Mouse (Mus musculus) kidney, postnatal 0 days (tissue): ENCODE measurements around the gene Adgrg6. TPM values are rescaled to one million over a fixed set of nuclear protein-coding genes. Genes with fewer than 3 reads are reported as not detected.

ENCODE experiments used
- ATAC-seq: fragments of 200-750 bp; cut with Nextera tagmentation; replicated peaks from 2 replicates; pipeline ENCODE4 v1.8.0; 2017; ENCODE audit warnings: low read depth, moderate number of reproducible peaks, moderate TSS enrichment, moderate library complexity; ENCODE audit not compliant: low FRiP score
- DNase-seq: peaks from one replicate; pipeline ENCODE4 v3.0.0-alpha.2; 2016; ENCODE audit warnings: low spot score
- H3K27ac ChIP-seq: fragments of 300-500 bp; sonication (generic); 2 replicates; pipeline ENCODE4 v1.5.1; 2014; ENCODE audit warnings: mild to moderate bottlenecking
- H3K27me3 ChIP-seq: fragments of 300-500 bp; sonication (generic); 2 replicates; pipeline ENCODE4 v1.6.1; 2014; ENCODE audit warnings: low read length, mixed read lengths; ENCODE audit not compliant: insufficient read depth
- H3K36me3 ChIP-seq: fragments of 300-500 bp; sonication (generic); 2 replicates; pipeline ENCODE4 v1.6.1; 2014; ENCODE audit warnings: low read length, mixed read lengths; ENCODE audit not compliant: insufficient read depth
- H3K4me1 ChIP-seq: fragments of 300-500 bp; sonication (generic); replicated peaks from 2 replicates; pipeline ENCODE4 v1.6.1; 2014; ENCODE audit warnings: antibody characterized with exemption, low read length, mixed read lengths; ENCODE audit not compliant: insufficient read depth
- H3K4me2 ChIP-seq: fragments of 300-500 bp; sonication (generic); 2 replicates; pipeline ENCODE4 v1.6.1; 2014; ENCODE audit warnings: mild to moderate bottlenecking, low read length, moderate library complexity, mixed read lengths
- H3K4me3 ChIP-seq: fragments of 300-500 bp; sonication (generic); replicated peaks from 2 replicates; pipeline ENCODE4 v1.5.1; 2014; ENCODE audit warnings: low read depth, low read length
- H3K9ac ChIP-seq: fragments of 300-500 bp; sonication (generic); 2 replicates; pipeline ENCODE4 v1.6.1; 2014; ENCODE audit warnings: low read depth, low read length
- H3K9me3 ChIP-seq: fragments of 300-500 bp; sonication (generic); replicated peaks from 2 replicates; pipeline ENCODE4 v1.6.1; 2016; ENCODE audit warnings: low read length, inconsistent platforms, mixed read lengths
- CTCF ChIP-seq: IDR thresholded peaks from 2 replicates; pipeline ENCODE4 v1.5.1; 2016; ENCODE audit warnings: antibody characterized with exemption, low read depth, mild to moderate bottlenecking, moderate library complexity
- WGBS: fragments of 180-500 bp; shearing (Covaris S2); extraction: QIAGEN DNeasy Blood & Tissue Kit; methylation state at CpG from one replicate; pipeline ENCODE4 v1.1.7; 2014; 5-methylcytosine and 5-hydroxymethylcytosine counted together
- polyA plus RNA-seq: library from polyadenylated mRNA; unstranded; fragments of >200 nt; fragmentation: Nextera tagmentation; extraction: Ambion mirVana; gene quantifications from 2 replicates; pipeline ENCODE4 v1.2.1, GENCODE M21; 2015

Adgrg6 gene
- polyA plus RNA-seq, 1 experiment from 2014 or later = 3.8 TPM

- DNase-seq = no peak
- H3K4me1 ChIP-seq = no peaks in the 10 kb centered on the region
- ATAC-seq = no peak
- H3K9me3 ChIP-seq = no peaks in the 10 kb centered on the region
- WGBS = 86% methylated on average over 5 of the region's 5 CpGs
- no peak overlapping the region for H3K4me2 ChIP-seq
- no peaks in the 10 kb centered on the region for H3K27me3 ChIP-seq
- no peak overlapping the region for H3K4me3 ChIP-seq
- no peak for TF ChIP-seq CTCF
- H3K9ac ChIP-seq = no peak overlapping the region
- no peak overlapping the region for H3K27ac ChIP-seq
- no peaks in the 10 kb centered on the region for H3K36me3 ChIP-seq
These were observed 159.9 kb downstream of the Adgrg6 start for GRCm38 (mm10) chr10:14385574-14385973.

GRCm38 (mm10) chr10:14365065-14365589 is 180.3 kb downstream of the Adgrg6 start:
- Histone ChIP-seq H3K9me3 (no peaks in the 10 kb centered on the region), H3K27me3 (no peaks in the 10 kb centered on the region), H3K4me2 (no peak overlapping the region), H3K4me3 (no peak overlapping the region), H3K27ac (no peak overlapping the region), H3K36me3 (no peaks in the 10 kb centered on the region), H3K9ac (no peak overlapping the region), H3K4me1 (no peaks in the 10 kb centered on the region)
- no peak for ATAC-seq
- WGBS = 63% methylated on average over 1 of the region's 1 CpGs
- no peak for DNase-seq
- no peak for TF ChIP-seq CTCF

DNA sequence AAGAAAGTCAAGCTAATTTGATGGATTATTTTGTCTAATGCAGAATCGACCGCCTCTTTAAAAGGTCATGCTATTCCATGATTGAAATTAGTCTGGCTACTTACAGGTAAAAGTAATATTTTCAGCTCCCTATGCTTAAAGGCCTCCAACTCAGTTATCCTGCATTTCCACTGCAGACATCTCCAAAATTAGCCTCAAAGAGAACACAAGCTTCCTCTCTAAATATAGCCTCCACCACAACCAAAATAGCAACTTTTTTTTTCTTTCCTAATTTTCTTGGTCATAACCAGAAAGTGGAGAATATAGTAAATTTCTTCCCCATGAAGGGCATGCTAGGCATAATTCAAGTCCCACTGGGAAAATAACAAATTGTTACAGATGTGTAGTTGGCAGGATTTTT is 182.2 kb downstream of the Adgrg6 start:
- no peaks in the 10 kb centered on the region for H3K4me1 ChIP-seq
- ATAC-seq (no peak), DNase-seq (no peak)
- H3K9ac ChIP-seq = no peak overlapping the region
- no peak overlapping the region for H3K27ac ChIP-seq
- no peaks in the 10 kb centered on the region for H3K9me3 ChIP-seq
- no peaks in the 10 kb centered on the region for H3K36me3 ChIP-seq
- WGBS = 92% methylated on average over 2 of the region's 2 CpGs
- no peaks in the 10 kb centered on the region for H3K27me3 ChIP-seq
- TF ChIP-seq CTCF = no peak
- H3K4me3 ChIP-seq = no peak overlapping the region
- H3K4me2 ChIP-seq = no peak overlapping the region

GRCm38 (mm10) chr10:14358271-14358670 is 187.2 kb downstream of the Adgrg6 start:
- no peak overlapping the region for H3K27ac ChIP-seq
- no peak for ATAC-seq
- no peak for TF ChIP-seq CTCF

More at GRCm38 (mm10) chr10:14358271-14358670, 187.2 kb downstream of the Adgrg6 start:
- Histone ChIP-seq H3K9me3 (no peaks in the 10 kb centered on the region), H3K9ac (no peak overlapping the region), H3K4me3 (no peak overlapping the region), H3K36me3 (no peaks in the 10 kb centered on the region), H3K4me1 (no peaks in the 10 kb centered on the region), H3K4me2 (no peak overlapping the region), H3K27me3 (no peaks in the 10 kb centered on the region)
- 79% methylated on average over 3 of the region's 3 CpGs for WGBS
- no peak for DNase-seq

Other genes starting within 250 kb of the Adgrg6 start
- 101 and 112 TPM in 2 replicates for gene Vta1, start 159.9 kb upstream of the Adgrg6 start, polyA plus RNA-seq
- 0.31 and 0.43 TPM in 2 replicates for gene Nmbr, start 159.9 kb upstream of the Adgrg6 start, polyA plus RNA-seq
- not detected in 2 replicates for gene Gje1, start 172.6 kb upstream of the Adgrg6 start, polyA plus RNA-seq